Mouse (Mus musculus) MEL (cell line): Measurements from ENCODE around the gene Tnfrsf13b. TPM values are rescaled to one million over a fixed set of nuclear protein-coding genes. Genes with fewer than 3 reads are reported as not detected.

Experiments
- DNase-seq: peaks from one replicate; pipeline ENCODE4 v3.0.0; 2011; ENCODE audit warnings: low read depth, low spot score
- H3K27ac ChIP-seq: 2 replicates; pipeline ENCODE4 v1.5.1; 2012; ENCODE audit warnings: low read depth, mild to moderate bottlenecking, control low read depth, low read length, moderate library complexity; ENCODE audit not compliant: control insufficient read depth
- H3K27me3 ChIP-seq, 2 experiments: fragments of 150-350 bp in 1 of 2; sonication (generic) in 1 of 2; 2 replicates each; pipeline ENCODE4 v1.6.1; 2012; ENCODE audit warnings: low read length in 2 of 2, mild to moderate bottlenecking in 2 of 2, improper control_type of control experiment in 1 of 2, moderate library complexity in 1 of 2; ENCODE audit not compliant: insufficient read depth in 2 of 2, control insufficient read depth in 1 of 2
- H3K36me3 ChIP-seq, 2 experiments: 2 replicates each; pipeline ENCODE4 v1.6.1; 2012 to 2014; ENCODE audit warnings: low read length in 2 of 2, improper control_type of control experiment in 1 of 2, inconsistent platforms in 1 of 2, mild to moderate bottlenecking in 1 of 2; ENCODE audit not compliant: insufficient read depth in 2 of 2, control insufficient read depth in 1 of 2
- H3K4me1 ChIP-seq, 2 experiments: fragments of 150-350 bp in 1 of 2; sonication (generic) in 1 of 2; 2 replicates each; pipeline ENCODE4 v1.6.1; 2012; ENCODE audit warnings: low read length in 2 of 2, improper control_type of control experiment in 1 of 2, mild to moderate bottlenecking in 1 of 2; ENCODE audit not compliant: insufficient read depth in 2 of 2, control insufficient read depth in 1 of 2
- H3K4me3 ChIP-seq, 2 experiments: fragments of 150-350 bp in 1 of 2; sonication (generic) in 1 of 2; 2 replicates each; pipeline ENCODE4 v1.5.1; 2012; ENCODE audit warnings: low read depth in 2 of 2, low read length in 2 of 2, mild to moderate bottlenecking in 2 of 2, moderate library complexity in 2 of 2, control low read depth in 1 of 2, improper control_type of control experiment in 1 of 2; ENCODE audit not compliant: control insufficient read depth in 1 of 2, insufficient read depth in 1 of 2
- H3K79me2 ChIP-seq: 2 replicates; pipeline ENCODE4 v1.6.1; 2012; ENCODE audit warnings: mild to moderate bottlenecking, low read length, moderate library complexity; ENCODE audit not compliant: control insufficient read depth, poor library complexity, insufficient read depth
- H3K9ac ChIP-seq: 2 replicates; pipeline ENCODE4 v1.6.1; 2012; ENCODE audit warnings: low read depth, mild to moderate bottlenecking, control low read depth, low read length, moderate library complexity; ENCODE audit not compliant: control insufficient read depth, poor library complexity, severe bottlenecking
- H3K9me3 ChIP-seq: fragments of 150-350 bp; sonication (generic); replicated peaks from 2 replicates; pipeline ENCODE4 v1.6.1; 2012; ENCODE audit warnings: mild to moderate bottlenecking, low read length, improper control_type of control experiment, moderate library complexity; ENCODE audit not compliant: insufficient read depth
- BHLHE40 ChIP-seq: IDR thresholded peaks from 2 replicates; pipeline ENCODE4 v1.6.1; 2012; ENCODE audit warnings: low read depth, mild to moderate bottlenecking, inconsistent platforms, low read length, improper control_type of control experiment, borderline replicate concordance
- CHD1 ChIP-seq: IDR thresholded peaks from 2 replicates; pipeline ENCODE4 v1.6.1; 2012; ENCODE audit warnings: low read depth, mild to moderate bottlenecking, inconsistent platforms, low read length, improper control_type of control experiment
- CHD2 ChIP-seq: IDR thresholded peaks from 2 replicates; pipeline ENCODE4 v1.6.1; 2011; ENCODE audit warnings: low read length, improper control_type of control experiment
- ELF1 ChIP-seq: IDR thresholded peaks from 2 replicates; pipeline ENCODE4 v1.6.1; 2014; ENCODE audit warnings: low read depth, mild to moderate bottlenecking, inconsistent platforms, low read length, improper control_type of control experiment, moderate library complexity
- GABPA ChIP-seq: IDR thresholded peaks from 2 replicates; pipeline ENCODE4 v1.6.1; 2012; ENCODE audit warnings: low read depth, mild to moderate bottlenecking, inconsistent platforms, low read length, improper control_type of control experiment, moderate library complexity
- GATA1 ChIP-seq: IDR thresholded peaks from 2 replicates; pipeline ENCODE4 v1.6.1; 2011; ENCODE audit warnings: low read depth, low read length, improper control_type of control experiment
- KAT2A ChIP-seq: conservative IDR thresholded peaks from 2 replicates; pipeline ENCODE4 v1.6.1; 2012; ENCODE audit warnings: low read depth, low read length, improper control_type of control experiment, inconsistent platforms
- MAX ChIP-seq: IDR thresholded peaks from 2 replicates; pipeline ENCODE4 v1.6.1; 2011; ENCODE audit warnings: low read length, improper control_type of control experiment
- MYB ChIP-seq: IDR thresholded peaks from 2 replicates; pipeline ENCODE4 v1.6.1; 2011; ENCODE audit warnings: mild to moderate bottlenecking, low read depth, low read length, improper control_type of control experiment
- MYC ChIP-seq: IDR thresholded peaks from 2 replicates; pipeline ENCODE4 v1.6.1; 2011; ENCODE audit warnings: low read depth, mild to moderate bottlenecking, low read length, improper control_type of control experiment, moderate library complexity
- NELFE ChIP-seq: IDR thresholded peaks from 2 replicates; pipeline ENCODE4 v1.6.1; 2011; ENCODE audit warnings: low read depth, low read length, improper control_type of control experiment
- POLR2AphosphoS2 ChIP-seq: IDR thresholded peaks from 2 replicates; pipeline ENCODE4 v1.6.1; 2011; ENCODE audit warnings: low read length, improper control_type of control experiment
- POLR2AphosphoS5 ChIP-seq: IDR thresholded peaks from 2 replicates; pipeline ENCODE4 v1.6.1; 2012; ENCODE audit warnings: low read depth, borderline replicate concordance, mild to moderate bottlenecking, inconsistent platforms, low read length, moderate library complexity, mixed read lengths
- RAD21 ChIP-seq: IDR thresholded peaks from 2 replicates; pipeline ENCODE4 v1.6.1; 2011; ENCODE audit warnings: mild to moderate bottlenecking, low read depth, low read length, improper control_type of control experiment
- RCOR1 ChIP-seq: IDR thresholded peaks from 2 replicates; pipeline ENCODE4 v1.6.1; 2012; ENCODE audit warnings: low read depth, mild to moderate bottlenecking, inconsistent platforms, low read length, improper control_type of control experiment
- SIN3A ChIP-seq: IDR thresholded peaks from 2 replicates; pipeline ENCODE4 v1.6.1; 2012; ENCODE audit warnings: low read length, improper control_type of control experiment, inconsistent platforms
- TBP ChIP-seq: IDR thresholded peaks from 2 replicates; pipeline ENCODE4 v1.8.0; 2011; ENCODE audit warnings: low read depth, low read length, improper control_type of control experiment
- TCF12 ChIP-seq: IDR thresholded peaks from 2 replicates; pipeline ENCODE4 v1.6.1; 2014; ENCODE audit warnings: low read depth, mild to moderate bottlenecking, inconsistent platforms, low read length, improper control_type of control experiment, moderate library complexity
- UBTF ChIP-seq: IDR thresholded peaks from 2 replicates; pipeline ENCODE4 v1.6.1; 2012; ENCODE audit warnings: low read depth, mild to moderate bottlenecking, inconsistent platforms, low read length, improper control_type of control experiment, moderate library complexity, borderline replicate concordance; ENCODE audit not compliant: insufficient read depth
- USF1 ChIP-seq: IDR thresholded peaks from 2 replicates; pipeline ENCODE4 v1.6.1; 2014; ENCODE audit warnings: low read depth, mild to moderate bottlenecking, inconsistent platforms, low read length, improper control_type of control experiment, moderate library complexity
- ZKSCAN1 ChIP-seq: IDR thresholded peaks from 2 replicates; pipeline ENCODE4 v1.6.1; 2012; ENCODE audit warnings: low read depth, mild to moderate bottlenecking, inconsistent platforms, low read length, improper control_type of control experiment, moderate library complexity
- ZMIZ1 ChIP-seq: IDR thresholded peaks from 2 replicates; pipeline ENCODE4 v1.6.1; 2012; ENCODE audit warnings: low read depth, mild to moderate bottlenecking, inconsistent platforms, low read length, improper control_type of control experiment, moderate library complexity
- ZNF384 ChIP-seq: IDR thresholded peaks from 2 replicates; pipeline ENCODE4 v1.6.1; 2012; ENCODE audit warnings: low read depth, mild to moderate bottlenecking, inconsistent platforms, low read length, improper control_type of control experiment
- polyA plus RNA-seq, 2 experiments: library from polyadenylated mRNA; stranded (reverse) in 1 of 2; unstranded in 1 of 2; fragments of >175 nt in 1 of 2; fragments of >200 nt in 1 of 2; gene quantifications; 2 replicates each; pipeline versions ENCODE4 v1.2.1 to v1.2.4; 2012; ENCODE audit warnings: low replicate concordance in 2 of 2, low read depth in 1 of 2; ENCODE audit not compliant: insufficient read length in 2 of 2, insufficient read depth in 1 of 2, missing spikeins in 1 of 2
- total RNA-seq: library from RNA; depleted of rRNA; stranded (reverse); fragments of 300-350 nt; gene quantifications from 2 replicates; pipeline ENCODE4 v1.2.3, GENCODE M21; 2012

Gene Tnfrsf13b
- total and polyA plus RNA-seq, 3 experiments, result 7.7 to 17.9 TPM; not detected in 1

DNA sequence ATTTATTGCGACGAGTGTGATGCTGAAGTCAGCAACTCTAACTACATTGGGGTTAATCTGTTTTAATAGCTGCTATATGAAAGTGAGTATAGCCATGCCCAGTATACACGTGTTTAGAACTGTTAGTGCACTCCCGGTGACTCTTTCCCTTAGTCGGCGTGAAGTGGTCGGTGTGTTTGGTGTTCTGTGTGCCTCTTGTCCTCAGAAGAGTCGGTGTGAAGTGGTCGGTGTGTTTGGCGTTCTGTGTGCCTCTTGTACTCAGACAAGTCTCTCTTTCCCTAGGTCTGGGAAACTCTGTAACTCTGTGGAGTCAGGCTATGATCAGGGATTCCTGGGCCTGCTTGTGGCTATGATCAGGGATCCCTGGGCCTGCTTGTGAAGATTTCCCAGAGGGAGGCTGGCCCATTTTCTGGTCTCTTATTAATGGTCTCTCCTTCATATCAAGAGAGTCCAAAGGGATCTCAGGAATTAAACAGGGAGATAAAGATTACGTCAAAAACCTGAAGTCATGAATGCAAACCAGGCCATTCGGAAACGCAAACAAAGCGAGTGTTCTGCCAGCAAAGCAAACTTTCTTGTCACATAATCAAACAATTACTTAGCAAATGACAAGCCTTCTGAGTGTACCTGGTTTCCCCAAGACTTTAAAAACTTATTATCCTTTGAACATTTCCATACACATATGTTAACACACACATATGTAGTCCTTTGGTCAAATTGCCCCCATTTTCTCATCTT, 70.2 kb downstream of the Tnfrsf13b start:
- no peaks in the 10 kb centered on the region for H3K79me2 ChIP-seq
- H3K4me3 ChIP-seq, result no peak overlapping the region
- TF ChIP-seq RAD21 (no peak), TCF12 (no peak), POLR2AphosphoS2 (no peak), MAX (no peak), ELF1 (no peak), BHLHE40 (no peak)
- H3K27ac ChIP-seq, result no peak overlapping the region
- DNase-seq, result no peak
- H3K4me1 ChIP-seq, result peaks cover 0 to 6% of the 10 kb centered on the region in 2 experiments; a peak in 1 of 4 replicates
- H3K9me3 ChIP-seq, result no peaks in the 10 kb centered on the region
- H3K27me3 ChIP-seq, result peaks cover 3 to 7% of the 10 kb centered on the region in 2 experiments; a peak in 3 of 4 replicates
- H3K36me3 ChIP-seq, result peaks cover 0 to 5% of the 10 kb centered on the region in 2 experiments; a peak in 1 of 4 replicates
- no peak overlapping the region for H3K9ac ChIP-seq

DNA sequence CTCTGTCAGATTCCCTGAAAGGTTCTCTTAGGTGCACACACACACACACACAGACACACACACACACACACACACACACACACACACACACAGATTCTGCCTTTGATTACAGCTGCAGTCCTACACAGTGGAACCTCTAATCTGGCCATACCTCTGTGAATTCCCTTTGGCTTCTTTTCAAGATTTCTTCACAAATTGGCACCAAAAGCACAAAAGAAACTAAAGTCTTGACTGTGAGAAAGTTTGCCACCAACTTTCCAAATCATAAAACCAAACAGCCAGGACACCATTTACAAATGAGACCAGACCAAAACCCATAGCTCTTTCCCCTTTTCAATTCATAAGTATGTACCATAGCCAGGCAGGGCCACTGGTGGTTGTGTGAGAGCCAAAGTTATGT, 71.4 kb downstream of the Tnfrsf13b start:
- DNase-seq, result no peak
- Histone ChIP-seq H3K36me3 (peaks cover 0 to 4% of the 10 kb centered on the region in 2 experiments; a peak in 1 of 4 replicates), H3K4me1 (peaks cover 0 to 4% of the 10 kb centered on the region in 2 experiments; a peak in 1 of 4 replicates), H3K9ac (no peak overlapping the region), H3K27me3 (peaks cover 3 to 7% of the 10 kb centered on the region in 2 experiments; a peak in 3 of 4 replicates), H3K79me2 (no peaks in the 10 kb centered on the region), H3K9me3 (no peaks in the 10 kb centered on the region), H3K4me3 (no peak overlapping the region), H3K27ac (no peak overlapping the region)
- no peak for TF ChIP-seq GATA1
- TF ChIP-seq MYB, result no peak
- no peak for TF ChIP-seq KAT2A
- TF ChIP-seq NELFE, result no peak
- no peak for TF ChIP-seq MYC
- no peak for TF ChIP-seq CHD2
- no peak for TF ChIP-seq USF1
- no peak for TF ChIP-seq GABPA
- no peak for TF ChIP-seq POLR2AphosphoS5
- no peak for TF ChIP-seq ZMIZ1
- no peak for TF ChIP-seq POLR2AphosphoS2
- TF ChIP-seq SIN3A, result no peak
- no peak for TF ChIP-seq CHD1
- TF ChIP-seq UBTF, result no peak
- no peak for TF ChIP-seq RAD21
- TF ChIP-seq TBP, result no peak
- TF ChIP-seq ZKSCAN1, result no peak
- TF ChIP-seq ZNF384, result no peak
- TF ChIP-seq RCOR1, result no peak
